Mouse (Mus musculus) neural tube, embryonic 13.5 days (tissue): ENCODE results near the gene Iqgap2. TPM values are rescaled to one million over a fixed set of nuclear protein-coding genes. Genes with fewer than 3 reads are reported as not detected.
A peak's percentile ranks its signal among the peaks of the same experiment; 100 is the strongest.

Source experiments
- ATAC-seq: fragments of 200-750 bp; cut with Nextera tagmentation; 2 replicates; pipeline ENCODE4 v1.8.0; 2017; ENCODE audit warnings: low read depth, mild to moderate bottlenecking, moderate TSS enrichment, moderate library complexity
- H3K27ac ChIP-seq: fragments of 300-500 bp; sonication (generic); replicated peaks from 2 replicates; pipeline ENCODE4 v1.5.1; 2015; ENCODE audit warnings: moderate library complexity, mild to moderate bottlenecking, inconsistent platforms
- H3K27me3 ChIP-seq: fragments of 300-500 bp; sonication (generic); 2 replicates; pipeline ENCODE4 v1.6.1; 2015; ENCODE audit warnings: mild to moderate bottlenecking, inconsistent platforms
- H3K36me3 ChIP-seq: fragments of 300-500 bp; sonication (generic); 2 replicates; pipeline ENCODE4 v1.6.1; 2015; ENCODE audit warnings: mild to moderate bottlenecking, inconsistent platforms
- H3K4me1 ChIP-seq: fragments of 300-500 bp; sonication (generic); replicated peaks from 2 replicates; pipeline ENCODE4 v1.6.1; 2015; ENCODE audit warnings: inconsistent platforms
- H3K4me2 ChIP-seq: fragments of 300-500 bp; sonication (generic); 2 replicates; pipeline ENCODE4 v1.6.1; 2015; ENCODE audit warnings: inconsistent platforms, mild to moderate bottlenecking, moderate library complexity
- H3K4me3 ChIP-seq: fragments of 300-500 bp; sonication (generic); 2 replicates; pipeline ENCODE4 v1.5.1; 2015; ENCODE audit warnings: mild to moderate bottlenecking, inconsistent platforms
- H3K9ac ChIP-seq: fragments of 300-500 bp; sonication (generic); 2 replicates; pipeline ENCODE4 v1.6.1; 2015; ENCODE audit warnings: moderate library complexity, mild to moderate bottlenecking, inconsistent platforms
- H3K9me3 ChIP-seq: fragments of 300-500 bp; sonication (generic); 2 replicates; pipeline ENCODE4 v1.6.1; 2016; ENCODE audit warnings: inconsistent platforms
- WGBS: fragments of 180-500 bp; shearing (Covaris S2); methylation state at CpG from one replicate; pipeline ENCODE4 v1.1.7; 2015; 5-methylcytosine and 5-hydroxymethylcytosine counted together
- polyA plus RNA-seq: library from polyadenylated mRNA; unstranded; fragments of >200 nt; fragmentation: Nextera tagmentation; extraction: Ambion mirVana; gene quantifications from 2 replicates; pipeline ENCODE4 v1.2.1, GENCODE M21; 2015

The Iqgap2 gene
- polyA plus RNA-seq, 1 experiment from 2014 or later: 2.7 TPM

- H3K36me3 ChIP-seq: no peaks in the 10 kb centered on the region
- H3K27me3 ChIP-seq: no peaks in the 10 kb centered on the region
- 72% methylated on average over 6 of the region's 6 CpGs for WGBS
- H3K4me3 ChIP-seq: no peak overlapping the region
- no peak overlapping the region for H3K9ac ChIP-seq
- no peak; the same call in 1 of the 2 replicates for ATAC-seq
- H3K4me1 ChIP-seq: no peaks in the 10 kb centered on the region
- H3K27ac ChIP-seq: no peak overlapping the region
- H3K9me3 ChIP-seq: no peaks in the 10 kb centered on the region
- H3K4me2 ChIP-seq: no peak overlapping the region
These were observed 11.1 kb downstream of the Iqgap2 start for GRCm38 (mm10) chr13:95880633-95881032.

- no peak overlapping the region for H3K4me2 ChIP-seq
- no peak overlapping the region for H3K4me3 ChIP-seq
- no peak overlapping the region for H3K27ac ChIP-seq
- H3K9ac ChIP-seq: no peak overlapping the region
- no peaks in the 10 kb centered on the region for H3K27me3 ChIP-seq
- ATAC-seq: no peak
- H3K4me1 ChIP-seq: peaks cover 26% of the 10 kb centered on the region
- no peaks in the 10 kb centered on the region for H3K36me3 ChIP-seq
- WGBS: 81% methylated on average over 4 of the region's 4 CpGs
- no peaks in the 10 kb centered on the region for H3K9me3 ChIP-seq
These were observed 19.7 kb downstream of the Iqgap2 start for GRCm38 (mm10) chr13:95871993-95872392.

GRCm38 (mm10) chr13:95870626-95871025, 21.1 kb downstream of the Iqgap2 start:
- H3K27ac ChIP-seq: no peak overlapping the region

GRCm38 (mm10) chr13:95868896-95869540, 22.7 kb downstream of the Iqgap2 start:
- no peaks in the 10 kb centered on the region for H3K27me3 ChIP-seq
- no peaks in the 10 kb centered on the region for H3K9me3 ChIP-seq
- H3K4me1 ChIP-seq: peaks cover 26% of the 10 kb centered on the region
- H3K27ac ChIP-seq: no peak overlapping the region
- WGBS: 19% methylated on average over 8 of the region's 8 CpGs
- 0 out of 2 replicates have a peak overlapping the region, but pooled peaks have one; percentile 35 for H3K9ac ChIP-seq
- peak; percentile 63 for ATAC-seq
- peak overlapping the region; percentile 26 for H3K4me2 ChIP-seq
- no peak overlapping the region for H3K4me3 ChIP-seq
- no peaks in the 10 kb centered on the region for H3K36me3 ChIP-seq

More at GRCm38 (mm10) chr13:95870626-95871025, 21.1 kb downstream of the Iqgap2 start:
- Histone ChIP-seq H3K9me3 (no peaks in the 10 kb centered on the region), H3K36me3 (no peaks in the 10 kb centered on the region), H3K9ac (no peak overlapping the region), H3K27me3 (no peaks in the 10 kb centered on the region), H3K4me2 (no peak overlapping the region), H3K4me1 (peaks cover 26% of the 10 kb centered on the region), H3K4me3 (no peak overlapping the region)
- ATAC-seq: no peak
- 91% methylated on average over 8 of the region's 8 CpGs for WGBS

GRCm38 (mm10) chr13:95862201-95862600, 29.5 kb downstream of the Iqgap2 start:
- Histone ChIP-seq H3K27me3 (no peaks in the 10 kb centered on the region), H3K4me1 (no peaks in the 10 kb centered on the region), H3K9me3 (no peaks in the 10 kb centered on the region), H3K36me3 (no peaks in the 10 kb centered on the region), H3K4me3 (no peak overlapping the region), H3K9ac (no peak overlapping the region), H3K27ac (no peak overlapping the region), H3K4me2 (no peak overlapping the region)
- no peak for ATAC-seq
- 85% methylated on average over 8 of the region's 8 CpGs for WGBS

- H3K36me3 ChIP-seq: no peaks in the 10 kb centered on the region
- H3K4me1 ChIP-seq: no peaks in the 10 kb centered on the region
- no peak overlapping the region for H3K9ac ChIP-seq
- no peak for ATAC-seq
- H3K9me3 ChIP-seq: no peaks in the 10 kb centered on the region
- H3K27me3 ChIP-seq: no peaks in the 10 kb centered on the region
- H3K4me2 ChIP-seq: no peak overlapping the region
- no peak overlapping the region for H3K27ac ChIP-seq
- 81% methylated on average over 4 of the region's 4 CpGs for WGBS
- H3K4me3 ChIP-seq: no peak overlapping the region
These were observed 32.5 kb downstream of the Iqgap2 start for GRCm38 (mm10) chr13:95859271-95859670.

GRCm38 (mm10) chr13:95858866-95859265, 32.9 kb downstream of the Iqgap2 start:
- WGBS: 88% methylated on average over 9 of the region's 9 CpGs
- no peaks in the 10 kb centered on the region for H3K36me3 ChIP-seq

GRCm38 (mm10) chr13:95855537-95855936, 36.2 kb downstream of the Iqgap2 start:
- H3K9ac ChIP-seq: no peak overlapping the region
- no peaks in the 10 kb centered on the region for H3K27me3 ChIP-seq
- 98% methylated on average over 4 of the region's 4 CpGs for WGBS
- no peak overlapping the region for H3K27ac ChIP-seq
- no peak for ATAC-seq
- H3K4me3 ChIP-seq: no peak overlapping the region
- 0 out of 2 replicates have a peak, but pooled peaks cover 2% of the 10 kb centered on the region for H3K4me1 ChIP-seq
- no peaks in the 10 kb centered on the region for H3K36me3 ChIP-seq
- H3K4me2 ChIP-seq: no peak overlapping the region
- H3K9me3 ChIP-seq: no peaks in the 10 kb centered on the region

More at GRCm38 (mm10) chr13:95858866-95859265, 32.9 kb downstream of the Iqgap2 start:
- no peak for ATAC-seq
- Histone ChIP-seq H3K27me3 (no peaks in the 10 kb centered on the region), H3K27ac (no peak overlapping the region), H3K4me1 (no peaks in the 10 kb centered on the region), H3K9me3 (no peaks in the 10 kb centered on the region), H3K4me2 (no peak overlapping the region), H3K9ac (no peak overlapping the region), H3K4me3 (no peak overlapping the region)

- H3K9ac ChIP-seq: no peak overlapping the region
- H3K4me1 ChIP-seq: peaks cover 15% of the 10 kb centered on the region
- WGBS: 26% methylated on average over 4 of the region's 4 CpGs
- no peaks in the 10 kb centered on the region for H3K27me3 ChIP-seq
- H3K4me3 ChIP-seq: no peak overlapping the region
- no peaks in the 10 kb centered on the region for H3K36me3 ChIP-seq
- no peak for ATAC-seq
- no peaks in the 10 kb centered on the region for H3K9me3 ChIP-seq
- H3K4me2 ChIP-seq: no peak overlapping the region
- no peak overlapping the region for H3K27ac ChIP-seq
These were observed 40.1 kb downstream of the Iqgap2 start for GRCm38 (mm10) chr13:95851611-95852010.

- WGBS: 53% methylated on average over 5 of the region's 5 CpGs
- Histone ChIP-seq H3K36me3 (no peaks in the 10 kb centered on the region), H3K9ac (no peak overlapping the region), H3K4me1 (peaks cover 15% of the 10 kb centered on the region), H3K4me3 (no peak overlapping the region), H3K4me2 (no peak overlapping the region), H3K27me3 (no peaks in the 10 kb centered on the region), H3K27ac (no peak overlapping the region), H3K9me3 (no peaks in the 10 kb centered on the region)
- ATAC-seq: no peak
These were observed 41.3 kb downstream of the Iqgap2 start for GRCm38 (mm10) chr13:95850451-95850850.

GRCm38 (mm10) chr13:95849501-95850007, 42.2 kb downstream of the Iqgap2 start:
- 57% methylated on average over 7 of the region's 7 CpGs for WGBS
- peaks cover 15% of the 10 kb centered on the region for H3K4me1 ChIP-seq
- H3K4me3 ChIP-seq: no peak overlapping the region
- no peak overlapping the region for H3K27ac ChIP-seq
- no peak overlapping the region for H3K4me2 ChIP-seq
- H3K36me3 ChIP-seq: no peaks in the 10 kb centered on the region
- ATAC-seq: peak; percentile 67; the same call in 1 of the 2 replicates
- no peaks in the 10 kb centered on the region for H3K27me3 ChIP-seq
- H3K9me3 ChIP-seq: no peaks in the 10 kb centered on the region
- H3K9ac ChIP-seq: no peak overlapping the region

- WGBS: 83% methylated on average over 5 of the region's 5 CpGs
- no peaks in the 10 kb centered on the region for H3K9me3 ChIP-seq
- ATAC-seq: no peak
These were observed 45.4 kb downstream of the Iqgap2 start for GRCm38 (mm10) chr13:95846364-95846763.

GRCm38 (mm10) chr13:95844950-95845349, 46.8 kb downstream of the Iqgap2 start:
- peaks cover 7% of the 10 kb centered on the region for H3K4me1 ChIP-seq
- 86% methylated on average over 3 of the region's 3 CpGs for WGBS
- no peak overlapping the region for H3K27ac ChIP-seq
- no peak overlapping the region for H3K9ac ChIP-seq
- H3K4me2 ChIP-seq: no peak overlapping the region
- H3K4me3 ChIP-seq: no peak overlapping the region
- H3K9me3 ChIP-seq: no peaks in the 10 kb centered on the region
- no peaks in the 10 kb centered on the region for H3K27me3 ChIP-seq
- H3K36me3 ChIP-seq: no peaks in the 10 kb centered on the region
- no peak for ATAC-seq

More at GRCm38 (mm10) chr13:95846364-95846763, 45.4 kb downstream of the Iqgap2 start:
- no peaks in the 10 kb centered on the region for H3K27me3 ChIP-seq
- peaks cover 15% of the 10 kb centered on the region for H3K4me1 ChIP-seq
- H3K4me3 ChIP-seq: no peak overlapping the region
- H3K36me3 ChIP-seq: no peaks in the 10 kb centered on the region
- H3K27ac ChIP-seq: no peak overlapping the region
- H3K4me2 ChIP-seq: no peak overlapping the region
- H3K9ac ChIP-seq: no peak overlapping the region
